Mouse (Mus musculus): ENCODE measurements around the gene Furin. TPM values are rescaled to one million over a fixed set of nuclear protein-coding genes. Genes with fewer than 3 reads are reported as not detected.

Gene Furin
- 71.7 TPM for polyA plus RNA-seq (2017; shearing (Covaris generic))

DNA sequence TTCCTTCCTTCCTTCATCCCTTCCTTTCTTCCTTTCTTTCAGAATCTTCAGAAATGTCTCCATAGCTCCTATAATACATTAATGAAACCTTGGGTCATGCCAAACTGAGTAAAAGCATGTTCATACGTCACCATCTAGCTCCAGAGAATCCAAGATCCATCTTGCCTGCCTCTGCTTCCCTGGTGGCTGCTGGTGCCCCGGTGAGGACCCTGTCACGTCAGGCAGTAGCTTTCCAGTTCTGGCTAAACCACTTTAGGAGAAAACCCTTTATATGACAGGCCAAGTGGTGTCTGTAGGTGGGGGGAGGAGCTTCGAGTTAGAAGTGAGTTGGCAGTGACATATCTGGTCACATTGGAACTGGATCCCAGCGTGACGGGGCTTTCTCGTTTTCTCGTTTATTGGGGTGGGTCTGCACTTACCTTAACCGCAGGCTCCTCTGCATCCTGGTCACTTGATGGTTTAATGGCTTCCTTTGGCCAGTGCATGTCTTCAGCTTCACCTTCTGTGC lies at the start of gene Furin:
TSS of gene Furin (minus strand) at position 249 of the 508 bp plus-strand sequence.

DNA sequence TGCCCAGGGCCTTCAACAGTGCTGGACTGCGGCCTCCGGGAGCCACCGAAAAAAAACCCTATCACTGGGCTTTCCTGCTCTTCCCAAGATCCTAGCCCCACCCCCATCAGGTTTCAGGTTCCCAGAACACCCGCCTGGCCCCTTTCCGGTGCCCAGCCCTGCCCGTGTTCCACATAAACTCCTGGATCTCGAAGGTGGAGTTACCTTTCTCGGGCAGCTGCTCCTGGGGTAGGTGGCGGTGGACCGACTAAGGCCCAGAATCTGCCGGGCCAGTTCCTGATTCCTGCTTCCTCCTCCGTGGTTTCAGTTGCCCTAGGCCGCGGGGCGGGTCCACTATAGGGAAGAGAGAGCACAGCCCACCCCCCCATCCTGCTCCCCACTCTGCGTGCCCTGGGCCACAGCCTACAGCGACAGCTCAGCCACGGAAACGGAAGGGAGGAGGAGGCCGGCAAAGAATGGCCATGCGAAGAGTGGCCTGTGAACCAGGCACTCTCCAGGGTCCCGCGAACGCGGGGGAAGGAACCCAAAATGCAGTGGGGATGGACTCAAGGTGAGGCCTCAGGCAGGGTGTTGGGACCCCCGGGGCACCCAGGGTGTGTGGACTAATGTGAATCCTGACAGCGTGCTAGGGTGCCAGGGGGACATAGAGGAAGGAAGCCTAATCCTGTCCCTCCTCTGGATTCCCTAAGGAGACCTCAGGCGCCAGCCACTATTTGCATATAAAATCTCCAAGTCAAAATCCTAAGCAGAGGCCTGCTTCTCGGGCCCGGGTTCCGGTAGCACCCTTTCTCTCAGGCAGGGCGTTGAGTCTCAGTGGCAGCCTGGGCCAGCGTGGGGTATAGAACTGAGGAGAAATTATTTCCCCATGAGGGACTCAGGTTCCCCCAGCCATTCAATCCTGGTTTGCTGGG lies 17.3 kb downstream of the Furin start, which contains the start of gene Fes:
TSS of gene Fes (minus strand) at position 314 of the 911 bp plus-strand sequence.

DNA sequence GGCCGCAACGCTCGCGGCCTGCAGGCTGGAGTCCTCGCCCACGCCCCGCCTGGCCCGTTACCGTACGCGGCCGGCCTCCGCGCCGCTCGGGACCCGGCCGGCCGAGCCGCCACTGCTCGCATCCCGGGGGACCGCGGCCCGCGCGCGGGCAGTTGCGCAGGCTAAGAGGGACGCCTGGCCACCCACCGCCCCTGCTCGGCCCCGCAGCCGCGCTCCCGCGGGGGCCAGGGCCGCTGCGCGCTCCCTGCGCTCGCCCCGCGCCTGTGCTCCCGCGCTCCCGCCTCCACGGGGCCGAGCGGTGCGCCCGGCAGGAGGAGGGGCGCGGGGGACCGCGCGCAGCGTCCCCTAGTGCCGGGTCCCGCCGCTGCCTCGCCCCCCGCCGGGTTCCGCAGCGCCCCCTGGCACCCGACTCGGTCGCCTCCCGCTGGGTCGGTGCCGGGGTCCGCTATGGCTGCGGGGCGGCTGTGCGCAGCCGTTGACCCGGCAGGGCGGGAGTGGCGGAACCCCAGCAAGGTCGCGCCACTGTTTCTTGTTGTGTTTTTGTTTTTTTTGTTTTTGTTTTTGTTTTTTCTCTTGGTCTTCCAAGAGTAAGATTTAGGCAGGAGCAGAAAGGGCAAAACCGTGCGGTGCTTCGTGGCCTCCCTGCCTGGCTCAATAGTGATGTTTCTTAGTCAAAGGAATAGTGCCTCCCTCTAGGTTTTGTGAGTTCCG lies 34.0 kb downstream of the Furin start, which contains the start of gene Man2a2:
TSS of gene Man2a2 (minus strand) at position 335 of the 711 bp plus-strand sequence.

DNA sequence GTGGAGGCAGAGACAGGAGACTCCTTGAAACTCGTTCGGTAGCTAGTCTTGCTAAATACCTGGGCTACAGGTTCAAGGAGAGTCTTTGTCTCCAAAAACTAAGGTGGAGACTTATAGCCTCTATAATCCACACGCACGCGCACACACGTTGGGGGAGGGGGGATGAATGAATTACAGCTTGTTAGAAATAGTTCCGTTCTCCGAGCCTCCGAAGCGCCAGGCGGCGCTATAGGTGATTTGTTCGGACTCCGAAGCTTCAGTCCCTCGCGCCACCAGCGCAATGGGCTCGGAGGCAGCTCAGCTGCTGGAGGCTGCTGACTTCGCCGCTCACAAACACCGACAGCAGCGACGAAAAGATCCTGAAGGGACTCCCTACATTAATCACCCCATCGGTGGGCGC lies 62.4 kb downstream of the Furin start, which contains the start of gene Hddc3:
TSS of gene Hddc3 (plus strand) at position 247 of the 400 bp plus-strand sequence.

DNA sequence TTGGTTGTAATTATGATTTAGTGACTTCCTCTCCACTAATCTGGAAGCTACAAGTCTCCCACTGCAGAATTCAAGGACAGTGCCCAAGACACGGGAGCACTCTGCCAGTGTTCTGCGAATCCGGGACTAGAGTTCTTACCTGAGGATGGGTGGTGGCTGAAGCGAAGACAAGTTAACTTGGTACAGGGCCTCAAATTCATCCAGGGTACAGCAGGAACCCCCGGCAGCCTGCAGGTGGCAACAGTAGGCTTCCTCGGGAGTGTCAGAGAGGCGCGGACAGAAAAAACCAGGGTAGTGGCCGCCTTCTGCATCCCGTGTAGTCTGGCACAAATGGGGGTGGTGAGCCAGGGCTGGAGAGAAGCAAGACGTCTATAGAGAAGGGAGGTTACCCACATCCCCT lies 64.4 kb downstream of the Furin start, which contains the start of gene Unc45a:
TSS of gene Unc45a (minus strand) at position 213 of the 400 bp plus-strand sequence.

Other genes with a start within 250 kb of the Furin start
- 5.6 TPM for gene Sema4b, start 218.6 kb downstream of the Furin start, polyA plus RNA-seq (2017; shearing (Covaris generic))
- gene Cib1, start 172.6 kb downstream of the Furin start, polyA plus RNA-seq (2017; shearing (Covaris generic)): 70.5 TPM
- 5.2 TPM for gene Gdpgp1, start 172.6 kb downstream of the Furin start, polyA plus RNA-seq (2017; shearing (Covaris generic))
- gene Ttll13, start 159.1 kb downstream of the Furin start, polyA plus RNA-seq (2017; shearing (Covaris generic)): 0.20 TPM
- 32.5 TPM for gene Ngrn, start 144.2 kb downstream of the Furin start, polyA plus RNA-seq (2017; shearing (Covaris generic))
- gene Vps33b, start 135.8 kb downstream of the Furin start, polyA plus RNA-seq (2017; shearing (Covaris generic)): 39.3 TPM
- 2.4 TPM for gene Prc1, start 111.0 kb downstream of the Furin start, polyA plus RNA-seq (2017; shearing (Covaris generic))
- gene Rccd1, start 81.0 kb downstream of the Furin start, polyA plus RNA-seq (2017; shearing (Covaris generic)): 32.9 TPM
- gene Unc45a, start 64.4 kb downstream of the Furin start, polyA plus RNA-seq (2017; shearing (Covaris generic)): 195 TPM
- gene Hddc3, start 62.3 kb downstream of the Furin start, polyA plus RNA-seq (2017; shearing (Covaris generic)): 3.9 TPM
- gene Man2a2, start 34.1 kb downstream of the Furin start, polyA plus RNA-seq (2017; shearing (Covaris generic)): 105 TPM
- not detected for gene Fes, start 17.5 kb downstream of the Furin start, polyA plus RNA-seq (2017; shearing (Covaris generic))
- 13.2 TPM for gene Blm, start 129.7 kb upstream of the Furin start, polyA plus RNA-seq (2017; shearing (Covaris generic))